Mouse (Mus musculus) hindbrain, embryonic 13.5 days (tissue): ENCODE data around the gene Rgcc. TPM values are rescaled to one million over a fixed set of nuclear protein-coding genes. Genes with fewer than 3 reads are reported as not detected.

Experiments
- ATAC-seq: fragments of 200-750 bp; cut with Nextera tagmentation; 2 replicates; pipeline ENCODE4 v1.8.0; 2017; ENCODE audit warnings: moderate TSS enrichment; ENCODE audit not compliant: low FRiP score
- H3K27ac ChIP-seq: fragments of 300-500 bp; sonication (generic); 2 replicates; pipeline ENCODE4 v1.5.1; 2015; ENCODE audit warnings: inconsistent platforms, mild to moderate bottlenecking, moderate library complexity
- H3K27me3 ChIP-seq: fragments of 300-500 bp; sonication (generic); 2 replicates; pipeline ENCODE4 v1.6.1; 2015; ENCODE audit warnings: mild to moderate bottlenecking, inconsistent platforms
- H3K36me3 ChIP-seq: fragments of 300-500 bp; sonication (generic); 2 replicates; pipeline ENCODE4 v1.6.1; 2015; ENCODE audit warnings: mild to moderate bottlenecking, inconsistent platforms
- H3K4me1 ChIP-seq: fragments of 300-500 bp; sonication (generic); replicated peaks from 2 replicates; pipeline ENCODE4 v1.6.1; 2015; ENCODE audit warnings: inconsistent platforms
- H3K4me2 ChIP-seq: fragments of 300-500 bp; sonication (generic); 2 replicates; pipeline ENCODE4 v1.6.1; 2015; ENCODE audit warnings: inconsistent platforms, mild to moderate bottlenecking, moderate library complexity
- H3K4me3 ChIP-seq: fragments of 300-500 bp; sonication (generic); 2 replicates; pipeline ENCODE4 v1.5.1; 2015; ENCODE audit warnings: mild to moderate bottlenecking, inconsistent platforms
- H3K9ac ChIP-seq: fragments of 300-500 bp; sonication (generic); 2 replicates; pipeline ENCODE4 v1.6.1; 2015; ENCODE audit warnings: mild to moderate bottlenecking, inconsistent platforms
- H3K9me3 ChIP-seq: fragments of 300-500 bp; sonication (generic); 2 replicates; pipeline ENCODE4 v1.6.1; 2016; ENCODE audit warnings: inconsistent platforms
- WGBS: fragments of 180-500 bp; shearing (Covaris S2); methylation state at CpG from one replicate; pipeline ENCODE4 v1.1.7; 2015; 5-methylcytosine and 5-hydroxymethylcytosine counted together
- polyA plus RNA-seq: library from polyadenylated mRNA; unstranded; fragments of >200 nt; fragmentation: Nextera tagmentation; extraction: Ambion mirVana; gene quantifications from 2 replicates; pipeline ENCODE4 v1.2.1, GENCODE M21; 2015

The Rgcc gene
- polyA plus RNA-seq = 29.4 and 38.8 TPM in 2 replicates

- H3K4me1 ChIP-seq = peaks cover 17% of the 10 kb centered on the region
- ATAC-seq = peak; percentile 96
- H3K27ac ChIP-seq = no peak within 1 kb of the TSS
- H3K9ac ChIP-seq = peak within 1 kb of the TSS; percentile 74
- H3K9me3 ChIP-seq = no peaks in the 10 kb centered on the region
- peaks cover 46% of the 10 kb centered on the region for H3K27me3 ChIP-seq
- H3K4me2 ChIP-seq = peak within 1 kb of the TSS; percentile 99
- under 1% methylated on average over 32 of the region's 34 CpGs for whole genome bisulfite sequencing
- H3K4me3 ChIP-seq = peak within 1 kb of the TSS; percentile 58
- H3K36me3 ChIP-seq = no peaks in the 10 kb centered on the region
Measured at GRCm38 (mm10) chr14:79301466-79301875, at the start of gene Rgcc. Gene Rgcc, minus strand, starts transcription at chr14:79301645.

GRCm38 (mm10) chr14:79346384-79346783 is 44.9 kb upstream of the Rgcc start:
- no peaks in the 10 kb centered on the region for H3K4me1 ChIP-seq
- WGBS = 98% methylated on average over 3 of the region's 3 CpGs
- H3K4me3 ChIP-seq = no peak overlapping the region
- no peak for ATAC-seq
- no peak overlapping the region for H3K4me2 ChIP-seq
- H3K27ac ChIP-seq = no peak overlapping the region
- H3K27me3 ChIP-seq = no peaks in the 10 kb centered on the region
- H3K9me3 ChIP-seq = no peaks in the 10 kb centered on the region
- H3K9ac ChIP-seq = no peak overlapping the region
- H3K36me3 ChIP-seq = peaks cover 23% of the 10 kb centered on the region

GRCm38 (mm10) chr14:79335613-79336012 is 34.2 kb upstream of the Rgcc start:
- no peak overlapping the region for H3K4me3 ChIP-seq
- H3K9me3 ChIP-seq = no peaks in the 10 kb centered on the region
- H3K4me2 ChIP-seq = no peak overlapping the region
- H3K9ac ChIP-seq = no peak overlapping the region
- ATAC-seq = no peak
- H3K27ac ChIP-seq = no peak overlapping the region
- H3K36me3 ChIP-seq = peaks cover 31% of the 10 kb centered on the region
- H3K4me1 ChIP-seq = peaks cover 10% of the 10 kb centered on the region; the same call in 1 of the 2 replicates
- WGBS = 95% methylated on average over 3 of the region's 3 CpGs
- no peaks in the 10 kb centered on the region for H3K27me3 ChIP-seq

DNA sequence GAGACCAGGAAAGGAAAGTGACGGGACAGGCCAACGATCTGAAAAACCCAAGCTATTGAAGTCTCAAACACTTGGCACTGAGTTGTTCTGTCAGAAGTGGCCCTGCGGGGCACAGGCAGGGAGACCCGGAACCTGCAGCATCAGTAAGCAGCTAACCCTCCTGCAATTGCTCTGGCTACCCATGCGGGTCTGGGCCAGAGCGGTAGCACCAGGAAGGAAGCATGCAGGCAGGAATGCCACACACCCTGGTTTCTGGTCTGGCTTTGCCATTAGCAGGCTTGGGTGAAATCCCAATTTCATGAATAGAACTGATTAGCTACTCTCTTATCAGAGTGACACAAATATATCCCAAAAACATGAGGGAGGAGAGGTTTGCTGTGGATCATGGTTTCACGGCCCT is 30.5 kb upstream of the Rgcc start:
- 0 out of 2 replicates have a peak, but pooled peaks have one; percentile 32 for ATAC-seq
- no peak overlapping the region for H3K4me2 ChIP-seq
- WGBS = 71% methylated on average over 7 of the region's 7 CpGs
- H3K9ac ChIP-seq = no peak overlapping the region
- H3K27ac ChIP-seq = peak overlapping the region; percentile 42; the same call in 1 of the 2 replicates
- no peak overlapping the region for H3K4me3 ChIP-seq
- H3K36me3 ChIP-seq = peaks cover 15% of the 10 kb centered on the region
- no peaks in the 10 kb centered on the region for H3K27me3 ChIP-seq
- H3K9me3 ChIP-seq = no peaks in the 10 kb centered on the region
- H3K4me1 ChIP-seq = peaks cover 10% of the 10 kb centered on the region; the same call in 1 of the 2 replicates

DNA sequence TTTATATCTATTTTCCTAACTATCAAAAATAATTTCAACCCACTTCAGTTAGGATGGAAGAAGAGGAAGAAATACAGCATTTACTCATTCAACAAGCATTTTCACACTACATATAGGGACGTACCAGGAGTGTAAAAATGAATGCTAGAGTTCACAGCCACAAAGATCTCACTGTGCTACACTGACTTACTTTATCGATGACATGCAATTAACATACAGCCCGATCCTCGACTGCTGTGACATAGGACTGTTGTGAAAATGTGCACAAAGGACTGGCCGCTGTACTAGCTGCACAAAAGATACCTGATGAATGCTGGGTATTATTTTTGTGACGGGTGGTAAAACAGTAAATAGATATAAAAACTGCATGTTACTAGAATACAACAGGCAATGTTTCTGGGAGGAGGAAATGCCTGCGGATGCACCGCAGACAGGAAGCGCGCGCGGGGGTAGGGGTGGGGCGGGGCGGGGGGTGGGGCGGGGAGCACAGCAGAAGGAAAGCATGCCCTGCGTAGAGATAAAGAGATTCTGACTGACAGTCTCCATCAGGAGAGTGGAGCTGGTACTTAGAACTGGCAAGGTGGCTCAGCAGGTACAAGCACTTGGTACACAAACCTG is 29.6 kb upstream of the Rgcc start:
- Histone ChIP-seq H3K4me3 (peak overlapping the region; percentile 22; the same call in 1 of the 2 replicates), H3K9ac (0 out of 2 replicates have a peak overlapping the region, but pooled peaks have one; percentile 19), H3K4me2 (peak overlapping the region; percentile 32), H3K27me3 (no peaks in the 10 kb centered on the region), H3K36me3 (peaks cover 6% of the 10 kb centered on the region), H3K9me3 (no peaks in the 10 kb centered on the region), H3K27ac (no peak overlapping the region), H3K4me1 (peaks cover 10% of the 10 kb centered on the region; the same call in 1 of the 2 replicates)
- 52% methylated on average over 16 of the region's 16 CpGs for WGBS
- peak; percentile 44; the same call in 1 of the 2 replicates for ATAC-seq

DNA sequence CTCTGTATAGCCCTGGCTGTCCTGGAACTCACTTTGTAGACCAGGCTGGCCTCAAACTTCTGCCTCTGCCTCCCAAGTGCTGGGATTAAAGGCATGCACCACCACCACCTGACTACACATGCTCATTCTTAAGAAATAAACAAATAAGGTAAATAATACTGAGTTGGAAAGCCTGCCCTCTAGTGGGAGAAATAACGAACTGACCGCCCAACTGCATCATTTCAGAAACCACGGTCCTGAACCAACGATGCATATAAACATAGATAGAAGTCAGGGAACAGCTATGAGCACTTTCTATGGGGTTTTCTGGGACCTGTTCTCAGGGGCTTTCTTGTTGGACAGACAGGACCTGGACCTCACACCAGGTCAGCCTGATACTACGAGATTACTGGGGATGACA is 25.6 kb upstream of the Rgcc start:
- ATAC-seq = no peak
- H3K27me3 ChIP-seq = no peaks in the 10 kb centered on the region
- no peak overlapping the region for H3K4me2 ChIP-seq
- WGBS = 35% methylated on average over 5 of the region's 5 CpGs
- H3K9ac ChIP-seq = no peak overlapping the region
- no peak overlapping the region for H3K27ac ChIP-seq
- H3K9me3 ChIP-seq = no peaks in the 10 kb centered on the region
- no peak overlapping the region for H3K4me3 ChIP-seq
- no peaks in the 10 kb centered on the region for H3K36me3 ChIP-seq
- H3K4me1 ChIP-seq = peaks cover 8% of the 10 kb centered on the region; the same call in 1 of the 2 replicates

DNA sequence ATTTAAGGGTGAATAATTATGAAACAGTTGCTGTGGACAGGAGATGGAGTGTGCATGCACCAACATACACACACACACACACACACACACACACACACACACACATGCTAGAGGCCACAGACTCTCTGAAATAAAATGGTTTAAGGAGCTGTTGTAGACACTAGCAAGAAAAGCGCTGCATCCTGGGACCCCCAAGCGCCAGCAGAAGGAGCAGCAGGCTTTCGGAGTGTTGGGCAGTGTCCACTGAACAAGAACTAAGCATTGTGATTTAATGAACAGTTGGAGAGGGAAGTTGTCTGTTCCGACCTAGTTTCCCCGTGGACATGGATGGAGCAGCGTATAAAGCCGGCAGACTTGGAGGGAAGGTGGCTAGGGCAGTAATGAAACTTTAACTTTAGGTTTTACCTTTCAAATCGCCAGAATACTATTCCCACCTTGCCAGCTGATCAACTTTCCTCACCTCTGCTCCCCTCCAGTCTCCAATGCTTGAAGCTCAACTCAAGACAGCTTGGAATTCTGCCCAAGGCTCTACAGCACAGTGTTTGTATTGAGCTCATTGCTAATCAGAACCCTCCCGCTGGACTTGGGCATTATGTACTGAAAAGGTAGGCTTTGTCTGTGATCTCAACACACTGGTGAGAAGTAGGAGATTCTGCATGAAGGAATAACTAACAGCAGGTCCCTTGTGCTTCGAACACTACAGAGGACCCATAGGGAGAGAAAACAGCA is 22.8 kb upstream of the Rgcc start:
- H3K4me2 ChIP-seq = no peak overlapping the region
- H3K27ac ChIP-seq = no peak overlapping the region
- no peaks in the 10 kb centered on the region for H3K36me3 ChIP-seq
- 81% methylated on average over 10 of the region's 10 CpGs for WGBS
- ATAC-seq = no peak
- H3K4me1 ChIP-seq = no peaks in the 10 kb centered on the region
- no peaks in the 10 kb centered on the region for H3K27me3 ChIP-seq
- no peak overlapping the region for H3K9ac ChIP-seq
- no peaks in the 10 kb centered on the region for H3K9me3 ChIP-seq
- no peak overlapping the region for H3K4me3 ChIP-seq

GRCm38 (mm10) chr14:79321881-79322280 is 20.4 kb upstream of the Rgcc start:
- no peak for ATAC-seq
- H3K4me2 ChIP-seq = no peak overlapping the region
- H3K27ac ChIP-seq = no peak overlapping the region
- H3K4me3 ChIP-seq = no peak overlapping the region
- no peak overlapping the region for H3K9ac ChIP-seq
- 91% methylated on average over 5 of the region's 5 CpGs for WGBS
- no peaks in the 10 kb centered on the region for H3K36me3 ChIP-seq
- H3K27me3 ChIP-seq = no peaks in the 10 kb centered on the region
- H3K4me1 ChIP-seq = no peaks in the 10 kb centered on the region
- no peaks in the 10 kb centered on the region for H3K9me3 ChIP-seq

DNA sequence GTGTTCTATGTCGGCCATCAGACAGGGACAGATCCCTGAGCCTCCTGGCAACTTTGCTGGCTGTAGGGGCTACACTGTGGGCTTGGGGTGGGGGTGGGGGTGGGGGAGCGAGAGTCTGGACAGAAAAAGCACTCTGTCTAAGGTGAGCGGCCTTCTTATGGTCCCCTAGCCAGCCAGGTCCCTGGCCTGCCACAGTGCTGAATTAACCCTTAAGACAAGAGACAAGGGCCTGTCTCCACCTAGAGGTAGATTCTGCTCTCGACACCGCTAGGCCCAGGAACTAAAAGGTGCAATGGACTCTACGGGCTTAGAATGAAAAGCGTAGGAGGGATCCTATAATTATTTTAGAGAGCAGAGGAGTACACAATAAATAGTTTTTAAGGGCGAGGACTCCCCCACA is 19.7 kb upstream of the Rgcc start:
- no peak overlapping the region for H3K4me3 ChIP-seq
- no peaks in the 10 kb centered on the region for H3K4me1 ChIP-seq
- no peak overlapping the region for H3K27ac ChIP-seq
- ATAC-seq = peak; percentile 63; the same call in 1 of the 2 replicates
- H3K27me3 ChIP-seq = no peaks in the 10 kb centered on the region
- H3K9me3 ChIP-seq = no peaks in the 10 kb centered on the region
- no peak overlapping the region for H3K9ac ChIP-seq
- 33% methylated on average over 8 of the region's 8 CpGs for WGBS
- H3K36me3 ChIP-seq = no peaks in the 10 kb centered on the region
- H3K4me2 ChIP-seq = no peak overlapping the region

DNA sequence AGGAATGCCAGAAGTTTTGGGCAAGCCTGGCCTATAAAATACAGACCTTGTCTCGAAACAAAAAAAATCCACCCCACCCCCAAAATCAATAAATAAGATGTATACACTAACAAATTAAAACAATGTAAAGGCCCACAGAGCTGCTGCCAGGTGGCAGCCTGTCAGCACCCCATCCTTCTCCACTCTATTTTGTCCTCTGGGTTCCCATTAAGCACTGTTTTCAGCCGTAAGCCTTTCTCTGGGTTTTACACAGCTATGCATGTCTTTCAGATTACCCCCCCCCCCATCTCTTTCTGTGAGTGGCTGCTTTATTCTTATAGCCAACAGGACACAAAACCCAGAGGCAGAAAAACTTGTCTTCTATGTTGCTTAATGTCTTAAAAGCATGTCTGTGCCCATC is 16.2 kb upstream of the Rgcc start:
- Histone ChIP-seq H3K4me2 (no peak overlapping the region), H3K36me3 (no peaks in the 10 kb centered on the region), H3K9me3 (no peaks in the 10 kb centered on the region), H3K27ac (no peak overlapping the region), H3K4me3 (no peak overlapping the region), H3K9ac (no peak overlapping the region), H3K27me3 (no peaks in the 10 kb centered on the region), H3K4me1 (no peaks in the 10 kb centered on the region)
- ATAC-seq = no peak
- WGBS = 68% methylated on average over 2 of the region's 2 CpGs

- Histone ChIP-seq H3K4me2 (no peak overlapping the region), H3K27me3 (0 out of 2 replicates have a peak, but pooled peaks cover 5% of the 10 kb centered on the region), H3K9me3 (no peaks in the 10 kb centered on the region), H3K9ac (no peak overlapping the region), H3K36me3 (no peaks in the 10 kb centered on the region), H3K4me3 (no peak overlapping the region), H3K4me1 (no peaks in the 10 kb centered on the region), H3K27ac (no peak overlapping the region)
- WGBS = 74% methylated on average over 7 of the region's 7 CpGs
- ATAC-seq = no peak
Measured at GRCm38 (mm10) chr14:79315877-79316276, 14.4 kb upstream of the Rgcc start.

DNA sequence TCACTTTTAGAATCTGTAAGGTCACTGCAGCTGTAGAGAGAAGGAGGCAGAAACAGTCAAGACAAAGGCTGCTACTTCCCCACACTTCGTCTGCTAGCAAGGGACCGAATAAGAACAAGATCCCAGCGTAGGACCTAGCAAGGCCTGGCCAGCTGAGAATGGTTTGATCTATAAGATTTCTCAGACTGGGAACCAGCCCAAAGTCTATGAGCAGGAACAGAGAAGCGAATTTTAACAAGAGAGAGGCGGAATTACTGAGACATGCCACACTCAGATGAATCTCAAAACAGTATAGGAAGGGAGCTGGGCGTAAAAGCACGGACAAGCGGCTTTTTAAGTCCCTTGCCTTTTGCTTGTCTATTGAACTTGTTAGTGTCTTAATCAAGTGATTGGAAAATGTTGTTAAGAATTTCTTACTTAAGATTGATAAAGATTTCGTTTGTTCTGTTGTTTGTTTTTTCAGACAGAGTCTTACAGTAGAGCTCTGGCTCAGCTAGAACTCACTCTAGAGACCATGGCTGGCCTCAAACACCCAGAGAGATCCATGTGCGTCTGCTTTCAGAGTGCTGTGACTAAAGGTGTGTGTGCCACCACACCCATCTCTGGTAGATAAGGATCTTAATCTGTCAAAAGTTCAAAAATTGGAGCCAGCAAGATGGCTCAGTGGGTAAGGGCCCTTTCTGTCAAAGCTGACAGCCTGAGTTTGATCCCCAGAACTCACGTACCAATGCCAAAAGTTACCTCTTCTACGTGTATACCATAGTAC is 13.0 kb upstream of the Rgcc start:
- Histone ChIP-seq H3K4me2 (no peak overlapping the region), H3K27ac (0 out of 2 replicates have a peak overlapping the region, but pooled peaks have one; percentile 52), H3K9ac (no peak overlapping the region), H3K9me3 (no peaks in the 10 kb centered on the region), H3K36me3 (no peaks in the 10 kb centered on the region), H3K4me1 (no peaks in the 10 kb centered on the region), H3K27me3 (0 out of 2 replicates have a peak, but pooled peaks cover 5% of the 10 kb centered on the region), H3K4me3 (no peak overlapping the region)
- ATAC-seq = no peak
- 86% methylated on average over 12 of the region's 12 CpGs for WGBS
